Mouse (Mus musculus) olfactory bulb, adult 2 months (tissue): ENCODE measurements around the gene Kpna7. TPM values are rescaled to one million over a fixed set of nuclear protein-coding genes. Genes with fewer than 3 reads are reported as not detected.
"Not testable (repeated sequence)": the region's sequence is repeated elsewhere in the genome, so short reads cannot be mapped to it uniquely, and the experiment has no call there.

Experiments
- H3K27ac ChIP-seq: fragments of 200-500 bp; 2 replicates; pipeline ENCODE4 v1.5.1; 2012; ENCODE audit warnings: low read depth, low read length; ENCODE audit not compliant: insufficient read depth
- H3K4me1 ChIP-seq: fragments of 200-500 bp; 2 replicates; pipeline ENCODE4 v1.6.1; 2012; ENCODE audit warnings: low read length; ENCODE audit not compliant: control insufficient read depth, insufficient read depth
- H3K4me3 ChIP-seq: fragments of 200-500 bp; 2 replicates; pipeline ENCODE4 v1.5.1; 2012; ENCODE audit warnings: mild to moderate bottlenecking, low read depth, low read length, moderate library complexity; ENCODE audit not compliant: insufficient read depth
- CTCF ChIP-seq: fragments of 200-500 bp; IDR thresholded peaks from 2 replicates; pipeline ENCODE4 v1.5.1; 2012; ENCODE audit warnings: low read depth, mild to moderate bottlenecking, low read length, moderate library complexity; ENCODE audit not compliant: insufficient read depth
- POLR2A ChIP-seq: fragments of 200-500 bp; IDR thresholded peaks from 2 replicates; pipeline ENCODE4 v1.6.1; 2012; ENCODE audit warnings: mild to moderate bottlenecking, low read depth, low read length, moderate library complexity; ENCODE audit not compliant: insufficient read depth
- WGBS: fragments of 180-500 bp; shearing (Covaris S2); methylation state at CpG from one replicate; pipeline ENCODE4 v1.1.7; 2018; 5-methylcytosine and 5-hydroxymethylcytosine counted together
- polyA plus RNA-seq: library from polyadenylated mRNA; stranded (reverse); fragments of >200 nt; gene quantifications from 2 replicates; pipeline ENCODE4 v1.2.4, GENCODE M21; 2012; ENCODE audit warnings: low replicate concordance; ENCODE audit not compliant: missing spikeins, insufficient read depth, insufficient read length

Gene Kpna7
- polyA plus RNA-seq, 1 experiment: not detected

GRCm38 (mm10) chr5:145058722-145059121 is 25.1 kb downstream of the Kpna7 start:
- no peak overlapping the region for H3K27ac ChIP-seq
- no peak overlapping the region for H3K4me3 ChIP-seq
- TF ChIP-seq CTCF: no peak
- peaks cover 7% of the 10 kb centered on the region for H3K4me1 ChIP-seq
- 85% methylated on average over 7 of the region's 7 CpGs for WGBS

- WGBS: 25% methylated on average over 8 of the region's 8 CpGs
- H3K4me3 ChIP-seq: no peak overlapping the region
- TF ChIP-seq CTCF (no peak), POLR2A (no peak)
- no peak overlapping the region for H3K27ac ChIP-seq
- peaks cover 7% of the 10 kb centered on the region for H3K4me1 ChIP-seq
These were observed 25.9 kb downstream of the Kpna7 start for GRCm38 (mm10) chr5:145057907-145058306.

GRCm38 (mm10) chr5:145054187-145054586 is 29.6 kb downstream of the Kpna7 start:
- not testable (repeated sequence) for H3K4me1 ChIP-seq, H3K4me3 ChIP-seq, H3K27ac ChIP-seq
- WGBS: 82% methylated on average over 3 of the region's 3 CpGs

GRCm38 (mm10) chr5:145042690-145043089 is 41.1 kb downstream of the Kpna7 start, which contains the start of gene 1700018F24Rik:
TSS of gene 1700018F24Rik (plus strand) at chr5:145042990.
- not testable (repeated sequence) for H3K4me1 ChIP-seq, H3K27ac ChIP-seq
- 83% methylated on average over 3 of the region's 3 CpGs for WGBS

GRCm38 (mm10) chr5:145041628-145042027 is 42.2 kb downstream of the Kpna7 start:
- Histone ChIP-seq H3K27ac (no peak overlapping the region), H3K4me1 (no peaks in the 10 kb centered on the region), H3K4me3 (no peak overlapping the region)
- WGBS: 49% methylated on average over 4 of the region's 4 CpGs
- TF ChIP-seq CTCF (no peak), POLR2A (no peak)

More at GRCm38 (mm10) chr5:145042690-145043089, 41.1 kb downstream of the Kpna7 start, which contains the start of gene 1700018F24Rik:
- H3K4me3 ChIP-seq: not testable (repeated sequence)

GRCm38 (mm10) chr5:145032391-145032790 is 51.4 kb downstream of the Kpna7 start, which contains the start of gene Gm4871:
TSS of gene Gm4871 (minus strand) at chr5:145032754.
- H3K4me3 ChIP-seq, H3K4me1 ChIP-seq, H3K27ac ChIP-seq: not testable (repeated sequence)
- 83% methylated on average over 5 of the region's 5 CpGs for WGBS

GRCm38 (mm10) chr5:145030476-145030875 is 53.4 kb downstream of the Kpna7 start:
- H3K4me3 ChIP-seq, H3K27ac ChIP-seq, H3K4me1 ChIP-seq: not testable (repeated sequence)
- WGBS: 94% methylated on average over 1 of the region's 1 CpGs

GRCm38 (mm10) chr5:145020712-145021111 is 63.1 kb downstream of the Kpna7 start:
- WGBS: 53% methylated on average over 1 of the region's 1 CpGs
- H3K4me1 ChIP-seq, H3K4me3 ChIP-seq, H3K27ac ChIP-seq: not testable (repeated sequence)

GRCm38 (mm10) chr5:145020254-145020653 is 63.6 kb downstream of the Kpna7 start:
- H3K27ac ChIP-seq, H3K4me1 ChIP-seq, H3K4me3 ChIP-seq: not testable (repeated sequence)
- WGBS: 38% methylated on average over 1 of the region's 1 CpGs

- not testable (repeated sequence) for H3K27ac ChIP-seq, H3K4me1 ChIP-seq, H3K4me3 ChIP-seq
- 20% methylated on average over 2 of the region's 2 CpGs for WGBS
These were observed 67.1 kb downstream of the Kpna7 start for GRCm38 (mm10) chr5:145016761-145017160.

GRCm38 (mm10) chr5:145014278-145014677 is 69.6 kb downstream of the Kpna7 start:
- H3K27ac ChIP-seq: no peak overlapping the region
- H3K4me3 ChIP-seq: no peak overlapping the region
- no peaks in the 10 kb centered on the region for H3K4me1 ChIP-seq
- no peak for TF ChIP-seq CTCF
- TF ChIP-seq POLR2A: no peak
- WGBS: 92% methylated on average over 1 of the region's 1 CpGs
